Mouse (Mus musculus) sigmoid colon, adult 10 weeks (tissue): ENCODE results near the gene Gm8994. TPM values are rescaled to one million over a fixed set of nuclear protein-coding genes. Genes with fewer than 3 reads are reported as not detected.

ENCODE experiments used
- polyA plus RNA-seq: library from polyadenylated mRNA; stranded (reverse); fragments of 350-450 nt; fragmentation: Illumina TruSeq; extraction: RNeasy Lipid Tissue Mini Kit (QIAGEN cat#74804); gene quantifications from one replicate; pipeline ENCODE4 v1.2.3, GENCODE M21; 2014; ENCODE audit warnings: low read depth, low replicate concordance

Gm8994 gene
- polyA plus RNA-seq, result not detected

DNA sequence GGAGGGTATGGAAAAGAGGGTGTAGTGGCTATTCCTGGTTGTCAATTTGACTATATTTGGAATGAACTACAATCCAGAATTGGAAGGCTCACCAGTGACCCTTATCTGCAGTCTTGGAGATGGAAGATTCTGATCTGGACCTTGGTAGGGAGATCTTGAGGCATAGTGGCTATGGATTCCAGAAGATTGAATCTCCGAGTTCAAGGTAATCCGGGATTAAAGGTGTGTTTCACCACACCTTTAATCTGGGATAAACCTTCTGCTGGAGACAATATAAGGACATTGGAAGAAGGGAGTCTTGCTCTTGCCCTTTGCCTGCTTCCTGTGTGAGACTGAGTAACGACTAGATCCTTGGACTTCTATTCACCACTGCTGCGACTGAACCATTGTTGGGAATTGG is at the start of gene Gm8994:
Gene Gm8994, plus strand, starts transcription at position 301 of the 400 bp plus-strand sequence.

Other genes with a start within 250 kb of the Gm8994 start
- gene Grin2b, start 154.0 kb upstream of the Gm8994 start, polyA plus RNA-seq, result 0.91 TPM
- not detected for gene E330021D16Rik, start 88.0 kb downstream of the Gm8994 start, polyA plus RNA-seq
- 48.9 TPM for gene Atf7ip, start 178.6 kb downstream of the Gm8994 start, polyA plus RNA-seq